Mouse (Mus musculus) hindbrain, embryonic 16.5 days (tissue): Measurements from ENCODE around the gene Gm21970. TPM values are rescaled to one million over a fixed set of nuclear protein-coding genes. Genes with fewer than 3 reads are reported as not detected.

Experiments
- ATAC-seq: fragments of 200-750 bp; cut with Nextera tagmentation; 2 replicates; pipeline ENCODE4 v1.8.0; 2017; ENCODE audit warnings: moderate TSS enrichment, moderate library complexity
- H3K27ac ChIP-seq: fragments of 300-500 bp; sonication (generic); 2 replicates; pipeline ENCODE4 v1.5.1; 2014; ENCODE audit warnings: low read depth, mild to moderate bottlenecking, control low read depth, low read length, moderate library complexity
- H3K27me3 ChIP-seq: fragments of 300-500 bp; sonication (generic); replicated peaks from 2 replicates; pipeline ENCODE4 v1.6.1; 2014; ENCODE audit warnings: low read length; ENCODE audit not compliant: control insufficient read depth, insufficient read depth
- H3K36me3 ChIP-seq: fragments of 300-500 bp; sonication (generic); 2 replicates; pipeline ENCODE4 v1.6.1; 2014; ENCODE audit warnings: mild to moderate bottlenecking, low read length, moderate library complexity, mixed read lengths; ENCODE audit not compliant: control insufficient read depth, insufficient read depth
- H3K4me1 ChIP-seq: fragments of 300-500 bp; sonication (generic); 2 replicates; pipeline ENCODE4 v1.6.1; 2014; ENCODE audit warnings: low read depth, low read length; ENCODE audit not compliant: control insufficient read depth, insufficient read depth
- H3K4me2 ChIP-seq: fragments of 300-500 bp; sonication (generic); 2 replicates; pipeline ENCODE4 v1.6.1; 2014; ENCODE audit warnings: mild to moderate bottlenecking, low read length, control low read depth, moderate library complexity
- H3K4me3 ChIP-seq: fragments of 300-500 bp; sonication (generic); 2 replicates; pipeline ENCODE4 v1.5.1; 2014; ENCODE audit warnings: mild to moderate bottlenecking, low read length, control low read depth, moderate library complexity
- H3K9ac ChIP-seq: fragments of 300-500 bp; sonication (generic); 2 replicates; pipeline ENCODE4 v1.6.1; 2014; ENCODE audit warnings: low read depth, mild to moderate bottlenecking, control low read depth, low read length, moderate library complexity
- H3K9me3 ChIP-seq: fragments of 300-500 bp; sonication (generic); 2 replicates; pipeline ENCODE4 v1.6.1; 2014; ENCODE audit warnings: mild to moderate bottlenecking, low read length, moderate library complexity; ENCODE audit not compliant: control insufficient read depth
- WGBS: fragments of 180-500 bp; shearing (Covaris S2); extraction: QIAGEN DNeasy Blood & Tissue Kit; methylation state at CpG from one replicate; pipeline ENCODE4 v1.1.7; 2014; 5-methylcytosine and 5-hydroxymethylcytosine counted together
- polyA plus RNA-seq: library from polyadenylated mRNA; unstranded; fragments of >200 nt; fragmentation: Nextera tagmentation; extraction: Ambion mirVana; gene quantifications from 2 replicates; pipeline ENCODE4 v1.2.1, GENCODE M21; 2015

Gene Gm21970
- polyA plus RNA-seq, 1 experiment from 2014 or later: not detected

- 62% methylated on average over 7 of the region's 7 CpGs for WGBS
- ATAC-seq: no peak
- H3K27ac ChIP-seq: no peak overlapping the region
- no peaks in the 10 kb centered on the region for H3K36me3 ChIP-seq
- H3K4me3 ChIP-seq: no peak overlapping the region
- no peaks in the 10 kb centered on the region for H3K4me1 ChIP-seq
- no peaks in the 10 kb centered on the region for H3K9me3 ChIP-seq
- no peak overlapping the region for H3K4me2 ChIP-seq
- H3K27me3 ChIP-seq: no peaks in the 10 kb centered on the region
- no peak overlapping the region for H3K9ac ChIP-seq
Measured at GRCm38 (mm10) chr16:91441366-91441765, 49.8 kb downstream of the Gm21970 start.

- H3K9me3 ChIP-seq: no peaks in the 10 kb centered on the region
- H3K9ac ChIP-seq: no peak overlapping the region
- H3K27me3 ChIP-seq: no peaks in the 10 kb centered on the region
- H3K27ac ChIP-seq: no peak overlapping the region
- no peaks in the 10 kb centered on the region for H3K36me3 ChIP-seq
- 81% methylated on average over 7 of the region's 7 CpGs for WGBS
- H3K4me1 ChIP-seq: no peaks in the 10 kb centered on the region
- ATAC-seq: no peak
- H3K4me3 ChIP-seq: no peak overlapping the region
- H3K4me2 ChIP-seq: no peak overlapping the region
Measured at GRCm38 (mm10) chr16:91441811-91442240, 50.3 kb downstream of the Gm21970 start.

GRCm38 (mm10) chr16:91442446-91442845 is 50.9 kb downstream of the Gm21970 start:
- WGBS: 64% methylated on average over 4 of the region's 4 CpGs
- Histone ChIP-seq H3K9me3 (no peaks in the 10 kb centered on the region), H3K27ac (no peak overlapping the region), H3K36me3 (no peaks in the 10 kb centered on the region), H3K4me3 (no peak overlapping the region), H3K4me2 (no peak overlapping the region), H3K9ac (no peak overlapping the region), H3K4me1 (no peaks in the 10 kb centered on the region), H3K27me3 (no peaks in the 10 kb centered on the region)
- ATAC-seq: no peak

- ATAC-seq: no peak
Measured at GRCm38 (mm10) chr16:91443211-91443611, 51.7 kb downstream of the Gm21970 start.

GRCm38 (mm10) chr16:91444847-91445246 is 53.3 kb downstream of the Gm21970 start:
- Histone ChIP-seq H3K4me2 (no peak overlapping the region), H3K4me1 (no peaks in the 10 kb centered on the region), H3K9ac (no peak overlapping the region), H3K36me3 (no peaks in the 10 kb centered on the region), H3K27ac (no peak overlapping the region), H3K27me3 (no peaks in the 10 kb centered on the region), H3K4me3 (no peak overlapping the region), H3K9me3 (no peaks in the 10 kb centered on the region)
- no peak for ATAC-seq
- 88% methylated on average over 4 of the region's 4 CpGs for WGBS

More at GRCm38 (mm10) chr16:91443211-91443611, 51.7 kb downstream of the Gm21970 start:
- Histone ChIP-seq H3K4me2 (no peak overlapping the region), H3K27me3 (no peaks in the 10 kb centered on the region), H3K9me3 (no peaks in the 10 kb centered on the region), H3K9ac (no peak overlapping the region), H3K36me3 (no peaks in the 10 kb centered on the region), H3K27ac (no peak overlapping the region), H3K4me3 (no peak overlapping the region), H3K4me1 (no peaks in the 10 kb centered on the region)
- 79% methylated on average over 8 of the region's 8 CpGs for WGBS

- Histone ChIP-seq H3K27ac (no peak overlapping the region), H3K9me3 (no peaks in the 10 kb centered on the region), H3K4me1 (no peaks in the 10 kb centered on the region), H3K4me2 (no peak overlapping the region), H3K36me3 (no peaks in the 10 kb centered on the region), H3K27me3 (no peaks in the 10 kb centered on the region), H3K4me3 (no peak overlapping the region), H3K9ac (no peak overlapping the region)
- WGBS: 81% methylated on average over 5 of the region's 5 CpGs
- ATAC-seq: no peak
Measured at GRCm38 (mm10) chr16:91445566-91445965, 54.0 kb downstream of the Gm21970 start.

GRCm38 (mm10) chr16:91446778-91447511 is 55.4 kb downstream of the Gm21970 start:
- no peak for ATAC-seq

GRCm38 (mm10) chr16:91447512-91447900 is 56.0 kb downstream of the Gm21970 start:
- WGBS: 80% methylated on average over 6 of the region's 6 CpGs
- Histone ChIP-seq H3K4me3 (no peak overlapping the region), H3K4me2 (no peak overlapping the region), H3K4me1 (no peaks in the 10 kb centered on the region), H3K27me3 (no peaks in the 10 kb centered on the region), H3K9me3 (no peaks in the 10 kb centered on the region), H3K9ac (no peak overlapping the region), H3K36me3 (no peaks in the 10 kb centered on the region), H3K27ac (no peak overlapping the region)
- ATAC-seq: no peak

More at GRCm38 (mm10) chr16:91446778-91447511, 55.4 kb downstream of the Gm21970 start:
- 72% methylated on average over 8 of the region's 8 CpGs for WGBS
- Histone ChIP-seq H3K4me1 (no peaks in the 10 kb centered on the region), H3K9me3 (no peaks in the 10 kb centered on the region), H3K27ac (no peak overlapping the region), H3K4me3 (no peak overlapping the region), H3K9ac (no peak overlapping the region), H3K4me2 (no peak overlapping the region), H3K27me3 (no peaks in the 10 kb centered on the region), H3K36me3 (no peaks in the 10 kb centered on the region)

- no peak for ATAC-seq
- H3K36me3 ChIP-seq: no peaks in the 10 kb centered on the region
Measured at GRCm38 (mm10) chr16:91448088-91448487, 56.6 kb downstream of the Gm21970 start.

More at GRCm38 (mm10) chr16:91448088-91448487, 56.6 kb downstream of the Gm21970 start:
- no peak overlapping the region for H3K4me2 ChIP-seq
- no peaks in the 10 kb centered on the region for H3K4me1 ChIP-seq
- H3K27me3 ChIP-seq: no peaks in the 10 kb centered on the region
- no peak overlapping the region for H3K9ac ChIP-seq
- no peak overlapping the region for H3K4me3 ChIP-seq
- no peak overlapping the region for H3K27ac ChIP-seq
- no peaks in the 10 kb centered on the region for H3K9me3 ChIP-seq
- 93% methylated on average over 5 of the region's 5 CpGs for WGBS
